Comparison of ENCODE assay signal across 8 mouse cellular contexts in the genomic region with DNA sequence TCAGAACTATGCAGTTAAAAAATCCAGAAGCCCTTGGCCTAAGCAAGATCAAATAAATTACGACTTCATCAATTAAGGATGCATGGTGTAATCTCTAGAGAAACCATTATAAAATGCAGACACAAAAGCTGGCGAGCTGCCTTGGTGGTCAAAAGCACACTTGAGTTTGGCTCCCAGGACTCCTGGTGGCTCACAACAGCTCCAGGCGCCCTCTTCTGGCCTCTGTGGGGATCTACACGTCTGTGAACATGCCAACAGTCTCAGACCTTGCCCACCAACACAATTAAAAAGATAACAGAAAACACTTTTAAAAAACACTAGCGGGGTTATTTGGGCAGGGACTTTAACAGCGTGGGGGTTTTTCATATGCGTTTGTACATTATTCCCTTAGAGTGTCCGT. TPM values are rescaled to one million over a fixed set of nuclear protein-coding genes. Genes with fewer than 3 reads are reported as not detected.
DNase-seq lines count a peak whose midpoint lies in the region; ATAC-seq and TF ChIP-seq lines count a peak whose summit lies in the region.

No protein-coding gene starts in this region.

- H3K4me2 ChIP-seq in heart, embryonic 11.5 days: no peak overlapping the region
- H3K4me2 ChIP-seq in heart, embryonic 16.5 days (ENCODE audit: low read depth, low read length): no peak overlapping the region

- no peak for ATAC-seq in heart, embryonic 11.5 days (replicated peaks; ENCODE audit: insufficient number of reproducible peaks, low FRiP score, low TSS enrichment)
- ATAC-seq in activated CD4-positive, CD25-positive, alpha-beta regulatory T cell, adult 4 months: peak; percentile 69
- peak; percentile 44; the same call in 1 of the 2 replicates for ATAC-seq in heart, embryonic 16.5 days (replicated peaks; ENCODE audit: extremely low read depth, insufficient read depth, low FRiP score)
- ATAC-seq in megakaryocyte progenitor cell, adult 5-6 weeks (replicated peaks; ENCODE audit: poor library complexity): peak; percentile 99

- H3K9ac ChIP-seq in heart, embryonic 11.5 days (ENCODE audit: low read depth, low read length): no peak overlapping the region
- no peak overlapping the region for H3K9ac ChIP-seq in heart, embryonic 16.5 days (ENCODE audit: low read length)

- H3K27ac ChIP-seq in heart, embryonic 11.5 days (ENCODE audit: low read depth, low read length): no peak overlapping the region
- H3K27ac ChIP-seq in cortical plate, adult 2 months (ENCODE audit: insufficient read depth, low read length): no peak overlapping the region
- no peak overlapping the region for H3K27ac ChIP-seq in heart, embryonic 16.5 days (ENCODE audit: low read length)

- no peaks in the 10 kb centered on the region for H3K27me3 ChIP-seq in heart, embryonic 11.5 days (ENCODE audit: control insufficient read depth, insufficient read depth, low read length)
- no peaks in the 10 kb centered on the region for H3K27me3 ChIP-seq in heart, embryonic 16.5 days (ENCODE audit: control insufficient read depth, insufficient read depth, low read length)

- H3K4me1 ChIP-seq in heart, embryonic 11.5 days (ENCODE audit: control insufficient read depth, insufficient read depth, low read length): peaks cover 9% of the 10 kb centered on the region
- no peaks in the 10 kb centered on the region for H3K4me1 ChIP-seq in cortical plate, adult 2 months (ENCODE audit: control insufficient read depth, insufficient read depth, low read length)
- H3K4me1 ChIP-seq in heart, embryonic 16.5 days (ENCODE audit: control insufficient read depth, insufficient read depth, low read length): peaks cover 15% of the 10 kb centered on the region

- H3K9me3 ChIP-seq in heart, embryonic 11.5 days (replicated peaks; ENCODE audit: control insufficient read depth, low read length): no peaks in the 10 kb centered on the region
- H3K9me3 ChIP-seq in heart, embryonic 16.5 days (replicated peaks; ENCODE audit: control insufficient read depth, low read length): no peaks in the 10 kb centered on the region

- WGBS in heart, embryonic 11.5 days (ENCODE audit: insufficient replicate concordance): 27% methylated on average over 8 of the region's 8 CpGs
- WGBS in heart, embryonic 16.5 days: 25% methylated on average over 8 of the region's 8 CpGs

- DNase-seq in heart, adult 18-20 months: peak; percentile 70 to 80
- DNase-seq in layer of hippocampus, postnatal 10 days (ENCODE audit: low spot score in 2 of 2): peak; percentile 81 to 84
- DNase-seq in spleen, postnatal 10 days (ENCODE audit: low spot score in 2 of 2): peak; percentile 24 to 64

- peak; percentile 71 for TF ChIP-seq CTCF in cortical plate, adult 2 months (IDR thresholded peaks at IDR 0.05; ENCODE audit: extremely low read depth, insufficient read depth, low read length)

- no peak for TF ChIP-seq POLR2A in cortical plate, adult 2 months (IDR thresholded peaks at IDR 0.05; ENCODE audit: extremely low read depth, insufficient read depth, low read length)

- H3K4me3 ChIP-seq in heart, embryonic 11.5 days (ENCODE audit: low read depth, low read length): no peak overlapping the region
- H3K4me3 ChIP-seq in cortical plate, adult 2 months (ENCODE audit: insufficient read depth, low read length): no peak overlapping the region
- no peak overlapping the region for H3K4me3 ChIP-seq in heart, embryonic 16.5 days (ENCODE audit: low read length)

- no peaks in the 10 kb centered on the region for H3K36me3 ChIP-seq in heart, embryonic 11.5 days (ENCODE audit: control insufficient read depth, insufficient read depth, low read length)
- H3K36me3 ChIP-seq in heart, embryonic 16.5 days (ENCODE audit: control insufficient read depth, insufficient read depth): no peaks in the 10 kb centered on the region

RNA-seq across cellular contexts. Expression of gene Upk1b, which starts 12.4 kb away (rescaled TPM):
- 1 to 10 TPM; 2.5 to 6.2 TPM for total RNA-seq in heart, adult 18-20 months (2021)
- 30.6 and 33.2 TPM in 2 replicates for polyA plus RNA-seq in heart, embryonic 11.5 days (2014; fragmentation: Nextera tagmentation; extraction: Ambion mirVana)
- polyA plus RNA-seq in activated CD4-positive, CD25-positive, alpha-beta regulatory T cell, adult 4 months (2017; shearing (Covaris generic)): not detected
- polyA plus RNA-seq in cortical plate, adult 2 months (2012; rRNA removed): 2.3 and 2.5 TPM in 2 replicates
- polyA plus RNA-seq in heart, embryonic 16.5 days (2015; fragmentation: Nextera tagmentation; extraction: Ambion mirVana): 16.1 and 18.0 TPM in 2 replicates
- total RNA-seq in layer of hippocampus, postnatal 10 days (2021): under 1 TPM; 0.30 to 0.80 TPM
- total RNA-seq in megakaryocyte progenitor cell, adult 5-6 weeks (2015): 0.49 and 1.1 TPM in 2 replicates
- 0.14 TPM in 1 of 2 replicates, not detected in the other for total RNA-seq in megakaryocyte progenitor cell, adult 5-6 weeks (2017)

RNA-seq across cellular contexts. Expression of gene 4930435E12Rik, which starts 16.0 kb away (rescaled TPM):
- not detected for total RNA-seq in heart, adult 18-20 months (2021)
- polyA plus RNA-seq in heart, embryonic 11.5 days (2014; fragmentation: Nextera tagmentation; extraction: Ambion mirVana): not detected in 2 replicates
- not detected for polyA plus RNA-seq in activated CD4-positive, CD25-positive, alpha-beta regulatory T cell, adult 4 months (2017; shearing (Covaris generic))
- not detected in 2 replicates for polyA plus RNA-seq in cortical plate, adult 2 months (2012; rRNA removed)
- not detected in 2 replicates for polyA plus RNA-seq in heart, embryonic 16.5 days (2015; fragmentation: Nextera tagmentation; extraction: Ambion mirVana)
- not detected for total RNA-seq in layer of hippocampus, postnatal 10 days (2021)
- not detected in 2 replicates for total RNA-seq in megakaryocyte progenitor cell, adult 5-6 weeks (2015)
- total RNA-seq in megakaryocyte progenitor cell, adult 5-6 weeks (2017): not detected in 2 replicates
